Mouse (Mus musculus) cerebellum, adult 9-11 months (tissue): Measurements from ENCODE around the gene P3h3.
"Not testable (repeated sequence)": the region's sequence is repeated elsewhere in the genome, so short reads cannot be mapped to it uniquely, and the experiment has no call there.

Experiments used
- DNase-seq: peaks from one replicate; pipeline ENCODE4 v3.0.0; 2022

P3h3 gene

DNA sequence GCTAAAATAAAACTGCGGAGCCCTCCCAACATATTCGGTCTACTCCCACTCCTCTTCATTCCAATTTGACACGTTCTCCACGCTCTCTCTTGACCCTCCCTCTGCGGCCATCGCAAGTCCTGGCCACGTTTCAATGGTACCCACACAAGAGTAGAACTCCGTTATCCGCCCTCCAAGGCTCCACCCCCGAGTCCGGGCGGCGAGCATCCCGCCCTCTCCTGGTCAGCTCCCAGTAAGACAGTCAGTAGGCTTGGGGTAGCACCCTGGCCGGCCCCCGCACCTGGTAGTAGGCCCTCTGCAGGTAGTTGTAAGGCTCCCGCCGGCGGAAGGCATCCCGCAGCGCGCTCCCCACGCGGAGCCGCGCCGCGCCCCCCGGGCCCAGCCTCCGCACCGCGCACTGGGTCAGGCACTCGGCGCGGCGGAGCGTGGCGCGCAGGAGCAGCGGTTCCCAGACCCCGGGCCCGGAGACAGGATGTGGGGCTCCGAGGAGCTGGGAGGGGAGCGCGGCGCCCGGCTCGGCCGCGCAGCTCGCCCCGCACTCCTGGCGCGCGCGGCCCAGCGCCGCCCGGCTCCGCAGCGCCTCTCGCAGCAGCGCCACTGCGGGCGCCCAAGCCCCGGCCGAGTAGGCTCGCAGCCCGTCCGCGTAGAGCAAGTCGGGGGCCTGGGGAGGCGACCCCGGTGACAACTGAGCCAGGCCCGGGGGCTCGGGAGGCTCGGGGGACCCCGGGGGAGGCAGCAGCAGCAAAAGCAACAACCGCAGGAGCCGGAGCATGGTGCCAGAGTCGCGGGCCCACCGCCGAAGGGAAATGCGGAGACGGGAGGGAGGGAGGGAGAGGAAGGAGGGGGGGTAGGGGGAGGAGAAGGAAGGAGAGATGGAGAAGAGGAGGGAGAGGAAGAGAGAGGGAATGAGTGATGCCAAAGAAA lies at the start of gene P3h3:
P3h3 (minus strand) TSS at position 837 of the 924 bp plus-strand sequence.
- DNase-seq, result peak; percentile 94

DNA sequence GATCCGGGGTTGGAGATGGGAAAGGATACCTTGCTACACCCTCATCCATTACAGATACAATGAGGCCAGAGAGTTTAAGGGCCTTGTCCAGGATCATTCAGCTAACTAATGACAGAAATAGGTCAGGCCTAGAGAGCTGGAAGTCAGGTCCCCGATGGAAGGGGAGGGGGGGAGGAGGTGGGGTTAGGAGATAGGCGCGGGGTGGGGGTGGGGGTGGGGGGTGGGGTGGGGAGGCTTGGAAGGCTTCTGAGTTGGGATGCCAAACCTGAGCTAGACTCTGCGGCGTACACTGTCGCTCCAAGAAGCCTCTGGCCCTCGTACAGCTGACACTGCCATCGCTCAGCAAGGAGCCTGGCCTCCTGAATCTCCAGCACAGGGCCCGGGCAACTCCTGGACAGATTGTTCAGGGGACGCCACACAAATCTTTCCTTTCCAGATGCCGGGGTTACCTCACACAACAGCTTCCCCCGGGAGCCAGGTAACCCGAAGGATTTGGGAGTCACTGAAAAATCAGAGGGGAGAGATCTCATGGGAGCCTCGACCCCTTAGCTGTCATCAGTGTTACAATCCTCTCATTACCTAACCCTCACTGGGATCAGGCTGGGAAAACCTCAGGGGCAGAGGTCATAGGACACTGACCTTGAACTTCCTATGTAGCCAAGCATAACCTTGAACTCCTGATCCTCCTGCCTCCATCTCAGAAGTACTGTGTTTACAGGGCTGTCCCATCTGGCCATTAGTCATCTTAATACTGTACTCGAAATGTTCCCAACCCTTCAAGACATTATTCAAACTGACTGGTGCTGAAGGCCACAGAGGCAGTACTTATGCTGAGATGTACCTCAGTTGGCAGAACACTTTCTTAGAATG lies 47.7 kb upstream of the P3h3 start:
- DNase-seq, result peak; percentile 64

DNA sequence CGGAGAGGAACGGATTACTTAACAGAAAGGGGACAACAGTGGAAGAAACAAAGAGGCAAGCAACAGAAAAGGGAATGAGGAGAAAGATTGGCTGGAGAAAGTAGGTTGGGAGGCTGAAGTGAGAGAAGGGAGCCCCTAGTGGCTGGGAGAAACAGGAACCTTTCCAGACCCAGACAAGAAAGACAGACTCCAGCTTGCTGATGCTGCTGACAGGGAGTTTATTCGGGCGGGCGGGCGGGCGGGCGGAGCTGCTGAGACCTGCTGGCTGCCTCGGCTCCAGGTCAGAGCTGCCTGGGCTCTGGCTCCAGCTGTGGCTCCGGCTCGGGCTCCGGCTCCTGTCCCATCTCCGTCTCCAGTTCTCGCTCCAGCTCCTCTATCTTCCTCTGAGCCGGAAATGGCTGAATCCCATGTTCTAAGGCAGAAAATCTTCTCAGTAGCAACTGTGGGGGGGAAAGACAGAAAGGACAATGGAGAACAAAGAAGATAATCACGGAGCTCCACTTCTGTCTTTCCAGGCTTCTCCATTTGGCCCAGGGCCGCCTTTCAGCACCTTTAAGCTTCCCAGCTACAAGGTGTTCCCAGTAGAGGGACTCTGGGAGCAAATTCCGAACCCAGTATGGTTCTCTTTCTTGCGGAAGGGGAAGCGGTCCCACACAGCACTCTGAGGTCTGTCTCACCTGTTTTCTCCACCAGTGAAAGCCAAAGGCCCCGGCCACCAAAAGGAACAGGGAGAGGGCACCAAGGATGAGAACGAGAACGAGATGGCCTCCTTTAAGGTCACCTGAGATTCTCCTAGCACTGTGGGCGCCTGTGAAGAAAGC lies 46.8 kb upstream of the P3h3 start:
- peak; percentile 89 for DNase-seq

DNA sequence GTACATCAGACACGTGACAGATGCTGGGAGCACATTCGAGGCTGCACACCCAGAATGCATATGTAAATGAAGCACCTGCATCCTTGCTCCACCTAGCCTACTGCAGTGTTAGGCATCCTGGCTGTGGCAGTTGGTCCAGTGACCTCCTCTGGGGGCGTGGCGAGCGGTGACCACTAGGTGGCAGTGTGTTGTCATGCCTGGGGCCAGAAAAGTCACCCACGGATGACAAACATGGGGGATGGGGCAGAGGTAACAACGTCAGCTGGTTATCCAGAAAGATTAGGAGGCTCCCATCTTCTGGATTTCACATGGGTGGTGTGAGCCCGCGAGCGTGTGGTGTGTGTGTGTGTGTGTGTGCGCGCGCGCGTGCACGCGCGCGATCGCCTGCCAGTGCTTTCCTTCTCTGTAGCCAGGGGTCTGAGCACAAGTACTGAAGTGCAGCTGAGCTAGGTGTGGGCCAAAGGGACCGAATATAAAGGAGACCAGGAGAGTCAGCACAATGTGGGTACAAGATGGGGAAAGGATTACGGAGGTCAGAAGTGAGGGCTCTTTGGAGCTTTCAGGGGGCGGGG lies 46.1 kb upstream of the P3h3 start:
- peak; percentile 97 for DNase-seq

DNA sequence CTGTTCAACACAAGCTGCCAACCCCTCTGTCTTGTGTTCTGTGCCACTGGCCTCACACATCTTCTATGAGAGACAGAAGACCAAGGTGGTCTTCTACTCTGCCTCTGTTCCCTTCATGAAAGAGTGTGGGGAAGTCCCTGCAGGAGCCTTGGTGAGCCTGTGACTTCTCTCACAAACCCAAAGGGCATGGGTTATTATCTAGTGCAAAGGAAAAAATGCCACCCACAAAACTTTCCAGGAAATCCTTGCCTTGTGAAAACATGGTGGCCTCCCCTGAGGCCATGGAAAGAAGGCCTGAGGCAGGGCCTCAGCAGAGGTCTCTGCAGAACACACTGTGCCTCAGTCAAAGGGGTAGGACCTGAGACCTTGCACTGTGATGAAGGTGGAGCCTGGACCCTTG lies 44.3 kb upstream of the P3h3 start:
- peak; percentile 20 for DNase-seq

DNA sequence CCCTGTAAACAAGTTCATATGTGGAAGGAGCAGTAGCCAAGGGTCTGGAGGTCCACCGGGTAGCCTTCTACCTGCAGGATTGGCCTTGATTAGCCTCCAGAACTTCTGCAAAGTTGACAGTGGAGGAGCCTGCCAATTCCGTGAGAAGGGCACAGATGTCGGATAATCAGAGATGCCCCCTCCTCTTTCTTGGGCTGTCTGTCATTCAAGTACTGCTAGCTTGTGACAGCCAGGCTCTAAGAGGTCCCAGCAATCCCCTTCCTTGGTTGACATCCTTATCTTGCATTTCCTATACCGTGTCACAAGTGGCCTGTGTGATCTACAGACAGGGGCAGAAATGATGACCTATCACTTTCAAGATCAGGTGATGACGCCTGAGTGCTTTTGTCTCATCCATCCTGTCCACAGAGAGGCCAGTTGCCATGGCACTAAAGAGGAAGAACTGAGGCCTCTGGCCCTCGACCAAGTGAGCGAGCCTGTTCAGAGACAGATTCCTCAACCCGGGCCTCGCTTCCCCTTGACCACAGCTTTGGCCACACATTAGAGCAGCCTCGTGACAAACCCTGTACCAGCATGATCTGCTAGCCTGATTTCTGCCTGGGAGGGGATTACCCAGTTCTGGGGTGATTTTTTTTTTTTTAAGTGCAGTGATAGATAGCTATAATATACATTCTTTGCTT lies 43.4 kb upstream of the P3h3 start:
- peak; percentile 60 for DNase-seq

DNA sequence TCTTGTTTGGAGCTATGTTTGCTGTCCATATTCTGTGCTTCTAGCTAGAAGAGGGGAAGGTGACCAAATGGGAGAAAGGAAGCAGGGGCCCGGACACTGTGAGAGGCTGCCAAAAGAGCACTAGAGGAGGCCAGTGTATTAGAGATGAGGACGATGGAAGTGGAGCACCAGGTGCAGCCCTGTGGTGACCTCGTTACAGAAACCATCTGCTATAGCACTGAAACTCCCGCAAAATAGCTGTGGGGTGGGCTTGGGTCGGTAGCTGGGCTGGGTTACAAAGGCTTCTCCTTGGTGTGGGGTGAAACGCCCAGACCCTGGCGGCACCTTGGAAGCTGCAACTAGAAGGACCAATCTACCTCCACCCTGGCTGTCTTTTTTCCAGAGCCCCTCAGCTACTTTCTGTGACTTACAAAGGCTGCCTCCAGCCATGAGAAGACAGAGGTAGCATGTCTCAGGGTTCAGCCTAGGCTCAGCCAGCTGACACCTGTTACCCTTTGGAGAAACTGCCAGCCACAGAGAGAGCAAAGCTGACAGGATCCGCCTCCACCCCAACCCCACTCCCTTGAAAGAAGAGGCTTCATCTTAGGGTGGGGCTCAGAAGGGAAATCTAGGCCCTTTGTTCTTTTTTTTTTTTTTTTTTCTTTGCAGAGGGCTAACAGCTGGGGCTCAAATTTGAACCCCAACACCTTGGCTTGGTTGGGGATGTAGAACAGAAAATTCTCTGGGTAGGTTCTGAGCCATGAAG lies 42.7 kb upstream of the P3h3 start:
- DNase-seq, result peak; percentile 67

DNA sequence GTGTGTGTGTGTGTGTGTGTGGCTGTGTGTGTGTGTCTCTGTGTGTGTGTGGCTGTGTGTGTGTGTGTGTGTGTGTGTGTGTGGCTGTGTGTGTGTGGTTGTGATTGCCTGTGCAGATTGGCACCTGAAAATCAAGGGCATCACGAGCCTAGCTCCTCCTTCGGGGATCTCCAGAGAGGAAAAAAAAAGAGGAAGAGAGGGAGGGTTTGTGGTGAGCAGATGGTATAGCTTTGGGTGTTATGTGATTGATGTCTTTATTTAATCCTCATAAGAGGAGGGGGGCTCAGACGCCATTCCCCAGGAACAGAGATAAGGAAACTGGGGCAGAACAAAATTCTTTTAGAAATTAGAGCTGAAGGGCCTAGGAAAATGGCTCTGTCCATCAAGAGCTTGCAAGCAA lies 40.8 kb upstream of the P3h3 start:
- no peak for DNase-seq

DNA sequence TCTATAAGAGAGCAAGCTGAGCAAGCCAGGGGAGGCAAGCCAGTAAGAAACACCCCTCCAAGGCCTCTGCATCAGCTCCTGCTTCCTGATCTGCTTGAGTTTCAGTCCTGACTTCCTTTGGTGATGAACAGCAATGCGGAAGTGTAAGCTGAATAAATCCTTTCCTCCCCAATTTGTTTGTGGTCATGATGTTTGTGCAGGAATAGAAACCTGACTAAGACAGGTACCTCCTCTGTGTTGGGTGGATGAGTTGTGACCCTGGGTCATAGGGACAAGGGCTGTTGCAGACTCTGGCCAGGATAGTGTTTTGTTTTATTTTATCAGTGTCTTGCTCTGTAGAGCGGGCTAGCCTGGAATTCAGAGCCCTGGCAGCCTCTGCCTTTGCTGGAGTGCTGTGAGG lies 36.6 kb upstream of the P3h3 start:
- DNase-seq, result not testable (repeated sequence)

DNA sequence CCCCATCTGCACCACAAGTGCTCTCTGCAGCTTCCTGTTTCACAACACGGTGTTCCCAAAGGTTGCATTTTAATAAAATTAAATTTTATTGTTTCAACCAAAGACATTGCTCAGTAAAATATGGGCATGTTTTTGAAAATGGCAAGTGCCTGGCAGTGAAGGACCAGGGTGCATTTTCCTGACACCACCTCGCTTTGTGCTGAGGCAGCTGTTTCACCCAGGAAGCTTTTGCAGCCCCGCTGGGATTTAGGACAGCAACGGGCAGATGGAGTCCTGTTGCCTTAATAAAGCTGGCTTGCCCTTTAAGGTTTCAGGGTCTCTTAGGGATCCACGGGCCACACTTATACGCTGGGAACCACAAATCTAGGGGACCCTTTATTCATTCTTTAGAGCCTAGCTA lies 33.4 kb upstream of the P3h3 start:
- no peak for DNase-seq

DNA sequence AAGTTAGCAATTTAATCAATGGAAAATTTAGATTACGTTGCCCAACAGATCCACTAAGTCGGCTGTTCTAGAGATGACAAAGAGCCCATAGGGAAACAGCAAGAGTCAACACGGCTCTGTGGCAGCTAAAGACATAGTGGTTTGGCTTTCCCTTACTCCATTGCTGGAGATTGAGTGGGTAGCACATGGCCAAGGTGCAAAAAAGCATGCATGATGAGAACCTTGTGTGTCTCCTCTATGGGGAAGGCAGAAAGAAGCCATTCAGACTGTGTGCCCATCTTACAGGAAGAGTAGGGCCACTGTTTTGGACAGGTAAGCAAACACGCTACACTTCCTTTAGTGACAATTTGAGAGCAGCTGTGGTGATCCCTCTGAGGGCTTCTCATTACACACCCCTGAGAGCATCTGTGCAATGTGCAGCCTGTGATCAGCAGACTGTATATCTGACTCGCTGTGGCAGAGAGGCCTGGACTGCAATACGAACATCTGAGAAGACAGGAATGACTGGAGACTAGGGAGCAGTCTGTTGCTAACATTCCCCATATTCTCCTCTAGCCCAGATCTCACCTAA lies 31.1 kb upstream of the P3h3 start:
- no peak for DNase-seq

DNA sequence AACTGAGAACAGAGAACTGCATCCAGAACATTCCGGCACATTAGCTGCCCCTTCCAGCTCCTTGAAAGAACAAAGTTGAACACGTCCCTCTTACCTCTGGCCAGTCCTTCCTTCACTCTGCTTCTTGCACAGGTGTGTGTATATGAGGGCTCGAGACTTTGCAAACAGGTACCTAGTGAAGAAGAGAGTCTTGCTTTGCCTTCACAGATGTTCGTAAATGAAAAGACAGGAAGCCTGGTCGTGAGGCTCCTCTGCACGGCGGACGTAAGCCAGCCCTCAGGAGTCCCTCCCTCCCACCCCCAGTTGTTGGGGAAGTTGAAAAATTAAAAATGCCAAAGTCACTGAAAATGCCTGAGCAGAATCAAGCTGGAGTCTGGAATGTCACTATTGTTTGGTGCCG lies 30.4 kb upstream of the P3h3 start, which contains the start of gene Cd4:
Cd4 (minus strand) TSS at position 236 of the 400 bp plus-strand sequence.
- no peak for DNase-seq

DNA sequence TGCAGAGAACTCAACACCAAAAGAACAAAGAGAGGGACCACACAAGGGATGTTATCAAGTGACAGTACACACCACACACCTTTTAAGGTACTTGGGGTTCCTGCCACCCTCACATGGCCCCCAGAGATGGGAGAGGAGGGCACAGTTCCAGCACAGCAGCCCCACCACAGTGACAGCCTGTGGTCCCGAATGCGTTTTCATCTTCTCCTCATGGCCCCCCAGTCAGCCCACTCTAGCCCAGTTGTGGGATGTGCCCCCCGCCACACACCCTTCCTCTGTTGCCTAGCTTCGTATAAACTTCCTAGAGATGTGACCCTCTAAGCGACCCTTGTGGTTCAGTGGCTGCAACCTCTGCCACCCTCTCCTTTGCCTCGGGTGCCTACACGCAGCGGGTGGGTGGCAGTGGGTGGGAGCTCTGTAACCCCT lies 28.4 kb upstream of the P3h3 start:
- peak; percentile 16 for DNase-seq

DNA sequence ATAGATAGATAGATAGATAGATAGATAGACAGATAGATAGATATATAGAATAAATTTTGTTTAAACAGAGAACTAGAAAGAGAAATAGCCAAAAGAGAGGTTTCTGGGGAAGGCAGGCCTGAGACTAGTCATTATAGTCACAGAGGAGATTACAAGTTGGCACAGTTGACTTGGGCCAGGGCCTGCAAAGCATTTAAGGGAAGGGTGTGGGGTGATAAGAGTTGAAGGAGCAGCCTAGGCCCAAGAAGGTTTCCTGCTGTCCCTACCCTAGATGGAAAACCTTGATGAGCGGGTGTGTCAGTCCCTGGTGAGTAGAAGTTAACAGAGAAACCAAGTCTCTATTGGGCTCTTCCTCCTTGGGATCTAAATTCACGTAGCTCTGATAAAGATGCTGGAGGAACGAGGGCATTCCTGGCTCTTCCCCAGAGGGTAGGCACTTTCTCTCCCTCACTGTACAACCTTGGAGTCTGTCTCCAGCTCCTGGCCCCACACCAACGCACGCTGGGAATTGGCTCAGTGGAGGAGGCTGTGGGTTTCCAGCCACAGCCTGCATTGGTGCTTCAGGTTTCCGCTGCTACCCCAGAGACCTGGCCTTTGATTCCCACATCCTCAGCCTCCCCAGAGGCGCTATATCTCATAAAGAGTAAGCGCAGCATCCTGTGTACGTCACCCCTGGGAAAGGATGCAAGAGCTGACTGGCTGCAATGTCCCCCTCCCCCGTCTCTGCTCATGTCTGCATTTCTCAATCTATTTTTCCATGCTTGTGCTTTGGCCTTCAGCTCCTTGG lies 27.4 kb upstream of the P3h3 start:
- peak; percentile 86 for DNase-seq

DNA sequence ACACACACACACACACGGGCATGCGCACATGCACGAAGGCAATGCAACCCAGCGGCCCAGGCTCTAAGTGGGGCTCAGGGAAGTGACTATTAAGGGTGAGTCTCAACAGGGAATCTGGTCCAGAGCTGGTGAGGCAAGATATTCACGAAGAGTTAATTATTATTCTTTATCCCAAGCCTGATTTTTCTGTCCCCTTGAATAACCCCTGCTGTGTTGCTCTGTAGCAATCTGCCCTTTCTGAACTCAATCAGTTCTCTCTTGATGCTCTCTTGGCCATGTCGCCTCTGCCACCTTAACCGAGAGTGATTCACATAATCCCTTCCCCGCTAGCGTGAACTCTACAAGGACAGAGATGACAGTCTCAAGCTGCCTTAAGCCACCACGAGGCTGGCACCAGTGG lies 25.8 kb upstream of the P3h3 start:
- DNase-seq, result no peak

DNA sequence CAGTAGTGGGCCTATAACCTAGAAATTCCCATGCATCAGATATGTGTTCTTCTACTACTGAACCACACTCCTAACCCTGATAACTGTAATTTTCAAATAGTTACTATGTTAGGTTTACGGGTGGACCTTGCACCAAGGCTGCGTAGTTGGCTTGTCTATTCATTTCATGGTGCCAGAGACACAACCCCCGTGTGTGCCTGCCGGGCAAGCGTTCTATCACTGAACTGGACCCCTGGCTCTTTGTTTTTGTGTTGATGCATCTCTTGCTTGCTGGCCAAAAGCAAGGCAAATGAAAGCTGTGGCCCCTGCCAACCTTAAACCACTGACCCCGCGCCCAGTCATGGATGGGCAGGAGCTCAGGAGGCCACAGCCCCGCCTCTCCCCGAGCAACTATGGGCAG lies 24.3 kb upstream of the P3h3 start:
- no peak for DNase-seq

DNA sequence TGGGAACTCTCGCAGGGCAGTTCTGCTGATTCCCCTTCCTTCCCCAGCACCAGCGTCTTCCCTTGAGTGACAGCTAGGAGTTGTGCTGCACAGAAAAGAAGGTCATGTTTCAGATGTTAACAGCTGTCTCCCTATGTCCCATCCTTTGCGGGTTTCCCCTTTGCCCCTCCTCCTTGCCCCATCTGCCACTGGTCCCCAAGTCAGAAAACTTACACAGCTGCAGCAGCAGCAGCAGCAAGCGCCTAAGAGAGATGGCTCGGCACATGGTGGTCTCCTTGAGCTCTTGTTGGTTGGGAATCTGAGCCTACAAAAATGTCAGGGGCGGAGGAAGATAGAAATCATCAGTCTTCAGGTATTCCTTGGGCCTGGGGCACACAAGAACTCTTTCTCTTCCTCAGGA lies 21.8 kb upstream of the P3h3 start:
- DNase-seq, result no peak

DNA sequence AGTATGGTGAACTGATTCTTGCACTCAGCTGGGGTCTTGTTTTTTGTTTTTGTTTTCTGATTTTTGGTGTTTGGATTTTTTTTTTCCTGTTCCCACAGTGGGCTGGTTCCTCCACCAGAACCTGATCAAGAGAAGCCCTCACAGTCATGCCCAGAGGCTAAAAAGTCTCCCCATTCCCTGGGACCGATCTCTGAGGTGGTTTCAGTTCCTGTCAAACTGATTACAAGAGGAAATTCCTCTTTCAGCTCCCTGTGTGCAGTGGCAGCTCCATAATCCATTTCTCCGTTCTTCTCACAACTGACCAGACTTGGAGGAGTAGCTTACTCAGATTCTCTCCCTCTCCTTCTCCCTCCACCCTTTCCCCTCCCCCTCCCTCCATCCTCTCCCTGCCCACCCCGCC lies 16.8 kb upstream of the P3h3 start:
- DNase-seq, result no peak

DNA sequence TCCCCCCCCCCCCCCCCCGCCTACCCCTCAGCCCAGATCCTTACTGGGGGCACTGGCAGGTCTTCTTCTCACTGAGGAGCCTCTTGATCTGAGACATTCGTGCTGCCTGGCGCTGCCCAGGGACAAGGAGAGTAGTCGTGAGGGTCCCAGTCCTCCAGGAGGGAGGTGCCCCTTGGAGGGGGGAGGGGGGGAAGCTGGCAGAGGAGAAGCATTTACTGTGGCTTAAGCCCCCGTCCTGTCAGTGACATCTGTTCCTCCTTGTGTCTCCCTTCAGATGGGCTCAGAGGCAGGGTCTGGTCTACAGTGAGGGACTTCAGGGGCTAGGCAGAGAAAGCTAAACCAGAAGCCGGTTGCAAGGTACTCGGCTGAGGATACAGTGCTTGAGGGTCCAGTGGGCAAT lies 9.0 kb upstream of the P3h3 start:
- DNase-seq, result peak; percentile 33
